Comparison of ENCODE assay signal across 14 mouse cellular contexts in the genomic region with DNA sequence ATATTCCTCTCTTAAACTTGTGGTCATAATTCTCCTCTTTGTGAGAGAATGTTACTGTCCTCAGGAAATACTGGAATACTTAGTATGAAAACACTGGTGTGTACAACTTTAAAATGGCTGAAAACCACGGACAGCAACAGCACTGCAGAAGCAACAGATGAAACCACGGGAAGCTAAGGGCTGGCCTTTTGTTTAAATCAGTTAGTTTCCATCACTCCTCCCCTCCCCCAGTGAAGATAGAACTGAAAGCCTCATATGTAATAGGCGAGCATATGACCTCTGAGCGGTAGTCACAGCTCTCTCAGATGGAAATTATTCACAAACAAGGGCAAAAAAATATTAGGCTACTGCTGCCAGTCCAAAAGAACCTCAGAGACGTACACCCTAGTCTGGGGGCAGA.
"Had no signal": no experiment of that assay in that cellular context is flagged by ENCODE, and none has a peak within 500 bp of the region (broad histone marks: within the 10 kb centered on the region; RNA-seq: fewer than 3 reads in every experiment).

No protein-coding gene starts in this region.

- DNase-seq: kidney, postnatal 10 days; layer of hippocampus, adult 9-11 months; liver; liver, embryonic 13.5 days; liver, postnatal 0 days; lung, embryonic 14.5 days; right cerebral cortex, adult 18-20 months; right cerebral cortex, postnatal 14 days; right cerebral cortex, postnatal 4 days; thymus, adult 2 months; thymus, postnatal 14 days; thymus, postnatal 4 days had no signal

- ATAC-seq: lung, postnatal 0 days; midbrain, embryonic 15.5 days had no signal
